Mouse (Mus musculus): Measurements from ENCODE around the gene Cntfr.

DNA sequence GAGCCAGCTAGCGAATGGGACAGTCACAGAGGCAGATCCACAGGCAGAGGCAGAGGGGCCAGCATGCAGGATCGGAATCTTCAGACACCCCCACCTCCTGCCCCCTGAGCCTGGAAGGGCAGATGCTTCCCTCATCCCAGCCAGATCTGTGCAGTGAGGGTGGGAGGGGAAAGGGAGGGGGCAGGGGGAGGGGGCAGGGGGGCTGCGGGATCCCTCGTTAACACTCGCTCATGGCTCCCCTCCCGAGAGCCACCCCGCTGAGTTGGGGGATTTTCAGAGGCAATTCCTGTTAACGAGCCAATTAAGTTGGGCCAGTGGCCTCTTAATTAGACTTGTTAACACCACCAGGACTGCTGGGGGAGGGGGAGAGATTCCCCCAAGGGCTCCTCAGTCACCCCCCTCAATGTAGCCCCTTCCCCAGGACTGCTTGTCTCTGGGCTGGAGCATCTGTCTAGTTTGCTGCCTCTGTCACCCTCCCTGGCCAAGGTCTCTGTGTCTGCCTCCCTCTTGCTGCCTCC, 24.9 kb downstream of the Cntfr start:
- TF ChIP-seq CTCF (IDR thresholded peaks at IDR 0.05; ENCODE audit: low read depth) (no peak), EP300 (IDR thresholded peaks at IDR 0.05; ENCODE audit: low read depth) (no peak)
